Mouse (Mus musculus): ENCODE data around the gene Znhit2. TPM values are rescaled to one million over a fixed set of nuclear protein-coding genes. Genes with fewer than 3 reads are reported as not detected.

Znhit2 gene
- polyA plus RNA-seq, 1 experiment from 2014 or later = 35.4 TPM

- no peaks in the 10 kb centered on the region for H3K27me3 ChIP-seq
- peak overlapping the region; percentile 89 for H3K27ac ChIP-seq
- H3K4me2 ChIP-seq = peak overlapping the region; percentile 94
- under 1% methylated on average over 30 of the region's 30 CpGs for WGBS
- peaks cover 34% of the 10 kb centered on the region for H3K4me1 ChIP-seq
- H3K9me3 ChIP-seq = no peaks in the 10 kb centered on the region
- peak; percentile 76 for ATAC-seq (ENCODE audit: low FRiP score)
- H3K36me3 ChIP-seq (replicated peaks) = peaks cover 37% of the 10 kb centered on the region
- H3K4me3 ChIP-seq (replicated peaks) = peak overlapping the region; percentile 56
- peak overlapping the region; percentile 72 for H3K9ac ChIP-seq
These were observed 6.2 kb downstream of the Znhit2 start for GRCm38 (mm10) chr19:6067011-6067723.

GRCm38 (mm10) chr19:6067724-6068415 lies 6.9 kb downstream of the Znhit2 start, which contains the start of gene Tm7sf2:
Gene Tm7sf2, minus strand, starts transcription at chr19:6068373.
- ATAC-seq (ENCODE audit: low FRiP score) = peak; percentile 94
- H3K27me3 ChIP-seq = no peaks in the 10 kb centered on the region
- peak within 1 kb of the TSS; percentile 56 for H3K4me3 ChIP-seq (replicated peaks)
- H3K27ac ChIP-seq = peak within 1 kb of the TSS; percentile 89
- peaks cover 27% of the 10 kb centered on the region for H3K4me1 ChIP-seq
- 8% methylated on average over 33 of the region's 33 CpGs for WGBS
- no peaks in the 10 kb centered on the region for H3K9me3 ChIP-seq
- peak within 1 kb of the TSS; percentile 94 for H3K4me2 ChIP-seq
- peaks cover 36% of the 10 kb centered on the region for H3K36me3 ChIP-seq (replicated peaks)
- peak within 1 kb of the TSS; percentile 72 for H3K9ac ChIP-seq

DNA sequence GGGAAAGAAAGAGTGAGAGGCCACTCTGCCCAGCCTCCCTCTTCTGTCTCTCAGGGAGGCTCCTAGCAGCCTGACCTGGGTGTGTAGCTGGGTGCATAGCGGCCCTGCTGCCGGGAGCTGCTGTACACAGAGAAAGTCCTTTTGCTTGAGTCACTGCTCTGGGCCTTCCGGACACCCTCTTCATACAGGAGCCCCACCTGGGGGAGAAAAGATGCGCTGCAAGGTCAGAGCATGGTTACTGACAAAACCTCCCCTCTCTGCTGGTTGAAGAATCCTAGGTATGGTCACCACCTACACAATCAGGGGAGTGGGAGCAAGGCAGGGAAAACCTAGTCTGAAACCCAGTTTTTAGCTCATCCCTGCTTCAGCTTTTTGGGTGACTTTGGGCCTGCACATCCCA lies 8.0 kb downstream of the Znhit2 start:
- Histone ChIP-seq H3K36me3 (replicated peaks) (peaks cover 35% of the 10 kb centered on the region), H3K9me3 (no peaks in the 10 kb centered on the region), H3K27me3 (no peaks in the 10 kb centered on the region), H3K4me1 (peaks cover 24% of the 10 kb centered on the region), H3K27ac (no peak overlapping the region), H3K9ac (no peak overlapping the region), H3K4me3 (replicated peaks) (no peak overlapping the region), H3K4me2 (no peak overlapping the region)
- 79% methylated on average over 4 of the region's 4 CpGs for WGBS
- no peak for ATAC-seq (ENCODE audit: low FRiP score)

DNA sequence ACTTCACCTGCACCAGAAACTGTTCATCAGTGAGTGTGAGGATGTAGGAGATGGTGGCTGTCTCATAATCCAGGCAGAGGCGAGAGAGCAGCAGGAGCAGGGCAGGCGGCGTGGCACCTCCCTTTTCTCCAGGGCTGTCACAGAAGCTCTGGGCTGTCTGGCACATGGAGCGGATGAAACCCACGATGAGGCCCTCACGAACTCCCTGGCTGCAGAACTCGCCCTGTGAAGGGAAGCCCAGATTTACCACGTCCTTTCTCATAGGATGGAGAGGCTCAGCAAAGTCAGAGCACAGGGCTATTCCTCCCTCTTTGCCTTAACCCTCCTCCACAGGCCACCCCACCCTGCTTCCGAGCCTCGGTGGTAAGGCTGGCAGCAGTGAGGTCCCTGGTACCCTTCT lies 8.9 kb downstream of the Znhit2 start:
- H3K9me3 ChIP-seq = no peaks in the 10 kb centered on the region
- no peak overlapping the region for H3K4me2 ChIP-seq
- H3K9ac ChIP-seq = no peak overlapping the region
- H3K27me3 ChIP-seq = no peaks in the 10 kb centered on the region
- H3K4me1 ChIP-seq = peaks cover 24% of the 10 kb centered on the region
- no peak overlapping the region for H3K27ac ChIP-seq
- no peak for ATAC-seq (ENCODE audit: low FRiP score)
- WGBS = 89% methylated on average over 10 of the region's 10 CpGs
- no peak overlapping the region for H3K4me3 ChIP-seq (replicated peaks)
- peaks cover 38% of the 10 kb centered on the region for H3K36me3 ChIP-seq (replicated peaks)

DNA sequence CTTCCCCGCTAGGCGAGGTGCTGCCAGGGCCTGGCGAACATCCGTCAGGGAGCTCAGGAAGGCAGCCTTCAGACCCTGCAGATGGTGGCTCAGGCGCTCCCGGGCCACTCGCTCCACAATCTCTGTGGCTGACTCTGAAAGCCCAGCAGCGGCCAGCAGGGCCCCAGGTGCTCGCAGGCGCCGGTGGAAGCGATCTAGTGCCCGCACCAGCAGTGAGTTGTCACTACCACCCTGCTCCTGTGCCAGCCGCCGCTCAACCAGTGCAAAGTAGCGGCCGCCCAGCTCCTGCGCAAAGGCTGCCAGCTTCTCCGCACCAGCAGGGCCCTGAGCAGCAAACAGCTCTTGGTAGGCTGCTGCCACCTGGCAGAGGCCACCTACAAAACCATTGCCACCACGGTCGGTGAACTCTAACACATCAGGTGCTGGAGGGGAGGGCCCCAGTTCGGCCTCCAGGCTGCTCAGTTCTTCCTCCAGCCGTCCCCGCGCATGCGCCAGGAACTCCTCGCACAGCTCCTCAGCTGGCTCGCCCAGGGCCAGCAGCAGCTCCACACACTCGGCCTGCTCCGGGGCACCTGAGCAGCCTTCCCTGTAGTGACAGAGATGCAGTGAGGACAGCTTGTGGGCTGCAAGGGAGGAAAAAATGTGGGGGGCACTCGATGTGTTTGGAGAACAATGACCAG lies 9.7 kb downstream of the Znhit2 start:
- Histone ChIP-seq H3K9me3 (no peaks in the 10 kb centered on the region), H3K27me3 (no peaks in the 10 kb centered on the region), H3K4me1 (peaks cover 24% of the 10 kb centered on the region), H3K9ac (no peak overlapping the region), H3K4me2 (no peak overlapping the region), H3K27ac (no peak overlapping the region), H3K36me3 (replicated peaks) (peaks cover 42% of the 10 kb centered on the region), H3K4me3 (replicated peaks) (no peak overlapping the region)
- WGBS = 89% methylated on average over 31 of the region's 31 CpGs
- no peak for ATAC-seq (ENCODE audit: low FRiP score)

DNA sequence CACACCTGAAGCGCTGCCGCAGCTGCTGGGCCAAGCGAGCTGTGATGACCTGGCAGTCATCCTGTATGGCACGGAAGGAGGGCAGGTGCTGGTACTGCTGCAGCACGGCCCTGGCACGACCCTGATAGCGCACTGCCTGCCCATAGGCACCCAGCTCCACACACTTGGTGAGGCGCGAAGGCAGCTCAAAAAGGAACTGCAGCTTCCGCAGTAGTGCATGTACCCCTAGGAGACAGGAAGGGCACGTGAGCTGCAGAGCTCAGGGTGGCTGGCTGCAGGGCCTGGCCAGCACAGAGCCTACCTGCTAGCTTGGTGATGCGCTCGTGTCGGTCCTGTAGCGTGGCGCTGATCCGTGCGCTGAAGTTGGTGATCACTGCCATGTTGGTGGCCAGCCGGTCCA lies 10.3 kb downstream of the Znhit2 start:
- Histone ChIP-seq H3K27me3 (no peaks in the 10 kb centered on the region), H3K4me3 (replicated peaks) (no peak overlapping the region), H3K4me1 (peaks cover 26% of the 10 kb centered on the region), H3K36me3 (replicated peaks) (peaks cover 42% of the 10 kb centered on the region), H3K4me2 (no peak overlapping the region), H3K9me3 (no peaks in the 10 kb centered on the region), H3K27ac (no peak overlapping the region), H3K9ac (no peak overlapping the region)
- WGBS = 97% methylated on average over 19 of the region's 19 CpGs
- no peak for ATAC-seq (ENCODE audit: low FRiP score)

GRCm38 (mm10) chr19:6073889-6074288 lies 12.9 kb downstream of the Znhit2 start:
- 90% methylated on average over 5 of the region's 5 CpGs for WGBS
- no peaks in the 10 kb centered on the region for H3K27me3 ChIP-seq
- ATAC-seq (ENCODE audit: low FRiP score) = no peak
- no peak overlapping the region for H3K4me3 ChIP-seq (replicated peaks)
- H3K27ac ChIP-seq = no peak overlapping the region
- no peaks in the 10 kb centered on the region for H3K9me3 ChIP-seq
- H3K36me3 ChIP-seq (replicated peaks) = peaks cover 39% of the 10 kb centered on the region
- H3K9ac ChIP-seq = no peak overlapping the region
- no peak overlapping the region for H3K4me2 ChIP-seq
- H3K4me1 ChIP-seq = peaks cover 15% of the 10 kb centered on the region

- H3K27me3 ChIP-seq = no peaks in the 10 kb centered on the region
- H3K9ac ChIP-seq = peak within 1 kb of the TSS; percentile 74
- WGBS = under 1% methylated on average over 33 of the region's 33 CpGs
- peak within 1 kb of the TSS; percentile 82 for H3K4me2 ChIP-seq
- H3K4me1 ChIP-seq = peaks cover 15% of the 10 kb centered on the region
- peak within 1 kb of the TSS; percentile 86 for H3K27ac ChIP-seq
- peak; percentile 92 for ATAC-seq (ENCODE audit: low FRiP score)
- peaks cover 32% of the 10 kb centered on the region for H3K36me3 ChIP-seq (replicated peaks)
- H3K9me3 ChIP-seq = no peaks in the 10 kb centered on the region
- H3K4me3 ChIP-seq (replicated peaks) = peak within 1 kb of the TSS; percentile 75
These were observed 15.8 kb downstream of the Znhit2 start, which contains the start of gene Vps51 for GRCm38 (mm10) chr19:6076564-6077393. Gene Vps51, minus strand, starts transcription at chr19:6077231.

GRCm38 (mm10) chr19:6079983-6080480 lies 19.0 kb downstream of the Znhit2 start, which contains the start of gene Tmem262:
Gene Tmem262, plus strand, starts transcription at chr19:6080033.
- peaks cover 34% of the 10 kb centered on the region for H3K36me3 ChIP-seq (replicated peaks)
- peaks cover 23% of the 10 kb centered on the region for H3K4me1 ChIP-seq
- no peak within 1 kb of the TSS for H3K9ac ChIP-seq
- H3K9me3 ChIP-seq = no peaks in the 10 kb centered on the region
- ATAC-seq (ENCODE audit: low FRiP score) = no peak
- H3K4me3 ChIP-seq (replicated peaks) = no peak within 1 kb of the TSS
- no peak within 1 kb of the TSS for H3K4me2 ChIP-seq
- WGBS = 95% methylated on average over 12 of the region's 12 CpGs
- H3K27ac ChIP-seq = no peak within 1 kb of the TSS
- H3K27me3 ChIP-seq = no peaks in the 10 kb centered on the region

DNA sequence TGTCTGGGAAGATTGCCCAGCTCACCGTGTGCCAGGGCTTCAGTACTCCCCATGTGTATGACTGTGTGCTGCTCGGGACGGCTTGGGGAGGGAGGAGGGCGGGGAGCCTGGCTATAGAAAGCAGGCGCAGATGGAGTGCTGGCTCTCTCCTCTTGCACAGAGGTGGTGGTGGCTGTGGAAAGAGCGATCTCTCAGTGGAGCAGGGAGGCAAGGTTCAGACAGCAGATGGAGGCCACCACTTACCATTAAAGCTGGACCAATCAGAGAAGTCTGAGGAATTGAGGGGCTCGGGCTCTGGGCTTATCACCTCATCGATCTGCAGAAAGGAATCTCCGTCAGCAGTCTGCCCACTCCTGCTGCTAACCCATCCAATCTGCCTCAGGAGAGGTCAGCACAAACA lies 21.2 kb downstream of the Znhit2 start, which contains the start of gene Gm28374:
Gene Gm28374, minus strand, starts transcription at position 101 of the 400 bp plus-strand sequence.
- no peak within 1 kb of the TSS for H3K27ac ChIP-seq
- no peak within 1 kb of the TSS for H3K4me3 ChIP-seq (replicated peaks)
- H3K36me3 ChIP-seq (replicated peaks) = peaks cover 36% of the 10 kb centered on the region
- H3K27me3 ChIP-seq = no peaks in the 10 kb centered on the region
- 88% methylated on average over 9 of the region's 9 CpGs for WGBS
- H3K4me2 ChIP-seq = no peak within 1 kb of the TSS
- no peaks in the 10 kb centered on the region for H3K9me3 ChIP-seq
- H3K9ac ChIP-seq = no peak within 1 kb of the TSS
- peaks cover 24% of the 10 kb centered on the region for H3K4me1 ChIP-seq
- ATAC-seq (ENCODE audit: low FRiP score) = no peak

GRCm38 (mm10) chr19:6084478-6085248 lies 23.7 kb downstream of the Znhit2 start, which contains the start of the genes Zfpl1 and Cdca5:
Gene Zfpl1, minus strand, starts transcription at chr19:6084956.
Gene Cdca5, plus strand, starts transcription at chr19:6084983.
- H3K36me3 ChIP-seq (replicated peaks) = peaks cover 53% of the 10 kb centered on the region

More at GRCm38 (mm10) chr19:6084478-6085248, 23.7 kb downstream of the Znhit2 start, which contains the start of the genes Zfpl1 and Cdca5:
- WGBS = under 1% methylated on average over 58 of the region's 58 CpGs
- Histone ChIP-seq H3K27ac (peak within 1 kb of the TSS; percentile 84), H3K4me1 (peaks cover 19% of the 10 kb centered on the region), H3K4me3 (replicated peaks) (peak within 1 kb of the TSS; percentile 73), H3K4me2 (peak within 1 kb of the TSS; percentile 80), H3K9ac (peak within 1 kb of the TSS; percentile 68), H3K27me3 (no peaks in the 10 kb centered on the region), H3K9me3 (no peaks in the 10 kb centered on the region)
- ATAC-seq (ENCODE audit: low FRiP score) = peak; percentile 92
